Mouse (Mus musculus) midbrain, embryonic 16.5 days (tissue): Measurements from ENCODE around the gene Nav3. TPM values are rescaled to one million over a fixed set of nuclear protein-coding genes. Genes with fewer than 3 reads are reported as not detected.

Experiments
- ATAC-seq: fragments of 200-750 bp; cut with Nextera tagmentation; 2 replicates; pipeline ENCODE4 v1.8.0; 2017; ENCODE audit warnings: moderate TSS enrichment
- H3K27ac ChIP-seq: fragments of 300-500 bp; sonication (generic); 2 replicates; pipeline ENCODE4 v1.5.1; 2014; ENCODE audit warnings: mild to moderate bottlenecking, low read length, mixed read lengths
- H3K27me3 ChIP-seq: fragments of 300-500 bp; sonication (generic); 2 replicates; pipeline ENCODE4 v1.6.1; 2014; ENCODE audit warnings: low read depth, low read length, mixed read lengths; ENCODE audit not compliant: control insufficient read depth, insufficient read depth
- H3K36me3 ChIP-seq: fragments of 300-500 bp; sonication (generic); 2 replicates; pipeline ENCODE4 v1.6.1; 2014; ENCODE audit warnings: mild to moderate bottlenecking, low read length, moderate library complexity, mixed read lengths; ENCODE audit not compliant: control insufficient read depth, insufficient read depth
- H3K4me1 ChIP-seq: fragments of 300-500 bp; sonication (generic); 2 replicates; pipeline ENCODE4 v1.6.1; 2014; ENCODE audit warnings: mild to moderate bottlenecking, low read length, mixed read lengths; ENCODE audit not compliant: control insufficient read depth, insufficient read depth
- H3K4me2 ChIP-seq: fragments of 300-500 bp; sonication (generic); 2 replicates; pipeline ENCODE4 v1.6.1; 2014; ENCODE audit warnings: mild to moderate bottlenecking, low read length, mixed read lengths
- H3K4me3 ChIP-seq: fragments of 300-500 bp; sonication (generic); 2 replicates; pipeline ENCODE4 v1.5.1; 2014; ENCODE audit warnings: low read depth, mild to moderate bottlenecking, low read length, moderate library complexity, mixed read lengths
- H3K9ac ChIP-seq: fragments of 300-500 bp; sonication (generic); 2 replicates; pipeline ENCODE4 v1.6.1; 2014; ENCODE audit warnings: low read depth, low read length, mixed read lengths
- H3K9me3 ChIP-seq: fragments of 300-500 bp; sonication (generic); replicated peaks from 2 replicates; pipeline ENCODE4 v1.6.1; 2014; ENCODE audit warnings: mild to moderate bottlenecking, low read length, mixed read lengths; ENCODE audit not compliant: control insufficient read depth, poor library complexity, severe bottlenecking
- WGBS: fragments of 180-500 bp; shearing (Covaris S2); extraction: QIAGEN DNeasy Blood & Tissue Kit; methylation state at CpG from one replicate; pipeline ENCODE4 v1.1.7; 2014; 5-methylcytosine and 5-hydroxymethylcytosine counted together
- polyA plus RNA-seq: library from polyadenylated mRNA; unstranded; fragments of >200 nt; fragmentation: Nextera tagmentation; extraction: Ambion mirVana; gene quantifications from 2 replicates; pipeline ENCODE4 v1.2.1, GENCODE M21; 2015

Gene Nav3
- polyA plus RNA-seq, 1 experiment from 2014 or later, result 18.7 TPM

GRCm38 (mm10) chr10:110094433-110094832, 361.6 kb downstream of the Nav3 start:
- Histone ChIP-seq H3K4me1 (no peaks in the 10 kb centered on the region), H3K27me3 (no peaks in the 10 kb centered on the region), H3K27ac (no peak overlapping the region), H3K9me3 (no peaks in the 10 kb centered on the region), H3K4me3 (no peak overlapping the region), H3K9ac (no peak overlapping the region), H3K36me3 (no peaks in the 10 kb centered on the region), H3K4me2 (no peak overlapping the region)
- no peak for ATAC-seq

- Histone ChIP-seq H3K9me3 (no peaks in the 10 kb centered on the region), H3K4me1 (no peaks in the 10 kb centered on the region), H3K4me3 (no peak overlapping the region), H3K36me3 (no peaks in the 10 kb centered on the region), H3K27ac (no peak overlapping the region), H3K9ac (no peak overlapping the region), H3K4me2 (no peak overlapping the region), H3K27me3 (no peaks in the 10 kb centered on the region)
- 54% methylated on average over 5 of the region's 5 CpGs for WGBS
- ATAC-seq, result no peak
Observed at GRCm38 (mm10) chr10:110088444-110089061, 367.5 kb downstream of the Nav3 start.

GRCm38 (mm10) chr10:110085903-110086302, 370.1 kb downstream of the Nav3 start:
- H3K9me3 ChIP-seq, result no peaks in the 10 kb centered on the region
- no peak for ATAC-seq
- H3K27me3 ChIP-seq, result no peaks in the 10 kb centered on the region

GRCm38 (mm10) chr10:110085156-110085555, 370.8 kb downstream of the Nav3 start:
- H3K27ac ChIP-seq, result no peak overlapping the region
- no peaks in the 10 kb centered on the region for H3K27me3 ChIP-seq
- H3K36me3 ChIP-seq, result no peaks in the 10 kb centered on the region
- ATAC-seq, result no peak
- H3K4me1 ChIP-seq, result no peaks in the 10 kb centered on the region
- no peak overlapping the region for H3K4me2 ChIP-seq
- no peak overlapping the region for H3K4me3 ChIP-seq
- H3K9ac ChIP-seq, result no peak overlapping the region
- H3K9me3 ChIP-seq, result no peaks in the 10 kb centered on the region
- 11% methylated on average over 5 of the region's 5 CpGs for WGBS

More at GRCm38 (mm10) chr10:110085903-110086302, 370.1 kb downstream of the Nav3 start:
- no peak overlapping the region for H3K27ac ChIP-seq
- H3K9ac ChIP-seq, result no peak overlapping the region
- WGBS, result 81% methylated on average over 1 of the region's 1 CpGs
- H3K4me1 ChIP-seq, result no peaks in the 10 kb centered on the region
- H3K4me2 ChIP-seq, result no peak overlapping the region
- no peak overlapping the region for H3K4me3 ChIP-seq
- H3K36me3 ChIP-seq, result no peaks in the 10 kb centered on the region

GRCm38 (mm10) chr10:110076575-110076974, 379.4 kb downstream of the Nav3 start:
- H3K36me3 ChIP-seq, result no peaks in the 10 kb centered on the region
- H3K9ac ChIP-seq, result no peak overlapping the region
- H3K4me3 ChIP-seq, result no peak overlapping the region
- no peaks in the 10 kb centered on the region for H3K4me1 ChIP-seq
- WGBS, result 84% methylated on average over 5 of the region's 5 CpGs
- ATAC-seq, result no peak
- no peaks in the 10 kb centered on the region for H3K9me3 ChIP-seq
- no peak overlapping the region for H3K4me2 ChIP-seq
- no peaks in the 10 kb centered on the region for H3K27me3 ChIP-seq
- no peak overlapping the region for H3K27ac ChIP-seq

- WGBS, result 92% methylated on average over 8 of the region's 8 CpGs
- Histone ChIP-seq H3K4me1 (no peaks in the 10 kb centered on the region), H3K9ac (no peak overlapping the region), H3K27me3 (no peaks in the 10 kb centered on the region), H3K9me3 (no peaks in the 10 kb centered on the region), H3K27ac (no peak overlapping the region), H3K4me3 (no peak overlapping the region), H3K36me3 (no peaks in the 10 kb centered on the region), H3K4me2 (no peak overlapping the region)
- no peak for ATAC-seq
Observed at GRCm38 (mm10) chr10:110072355-110072754, 383.6 kb downstream of the Nav3 start.

- Histone ChIP-seq H3K4me1 (no peaks in the 10 kb centered on the region), H3K9me3 (no peaks in the 10 kb centered on the region), H3K4me2 (no peak overlapping the region), H3K36me3 (no peaks in the 10 kb centered on the region), H3K9ac (no peak overlapping the region), H3K27me3 (no peaks in the 10 kb centered on the region), H3K27ac (no peak overlapping the region), H3K4me3 (no peak overlapping the region)
- WGBS, result 76% methylated on average over 5 of the region's 5 CpGs
- no peak for ATAC-seq
Observed at GRCm38 (mm10) chr10:110061166-110061565, 394.8 kb downstream of the Nav3 start.

- Histone ChIP-seq H3K27me3 (no peaks in the 10 kb centered on the region), H3K9ac (no peak overlapping the region), H3K4me3 (no peak overlapping the region), H3K27ac (no peak overlapping the region), H3K36me3 (no peaks in the 10 kb centered on the region), H3K4me1 (no peaks in the 10 kb centered on the region), H3K4me2 (no peak overlapping the region), H3K9me3 (no peaks in the 10 kb centered on the region)
- ATAC-seq, result no peak
- WGBS, result 82% methylated on average over 4 of the region's 4 CpGs
Observed at GRCm38 (mm10) chr10:110037547-110037946, 418.5 kb downstream of the Nav3 start.

- H3K9ac ChIP-seq, result no peak overlapping the region
- WGBS, result 87% methylated on average over 7 of the region's 7 CpGs
- H3K4me3 ChIP-seq, result no peak overlapping the region
- no peaks in the 10 kb centered on the region for H3K4me1 ChIP-seq
- no peaks in the 10 kb centered on the region for H3K36me3 ChIP-seq
- no peak overlapping the region for H3K4me2 ChIP-seq
- ATAC-seq, result no peak
- H3K27ac ChIP-seq, result no peak overlapping the region
- no peaks in the 10 kb centered on the region for H3K9me3 ChIP-seq
- H3K27me3 ChIP-seq, result no peaks in the 10 kb centered on the region
Observed at GRCm38 (mm10) chr10:110034582-110035099, 421.4 kb downstream of the Nav3 start.
